Mouse (Mus musculus): Measurements from ENCODE around the gene Det1.

Det1 gene

DNA sequence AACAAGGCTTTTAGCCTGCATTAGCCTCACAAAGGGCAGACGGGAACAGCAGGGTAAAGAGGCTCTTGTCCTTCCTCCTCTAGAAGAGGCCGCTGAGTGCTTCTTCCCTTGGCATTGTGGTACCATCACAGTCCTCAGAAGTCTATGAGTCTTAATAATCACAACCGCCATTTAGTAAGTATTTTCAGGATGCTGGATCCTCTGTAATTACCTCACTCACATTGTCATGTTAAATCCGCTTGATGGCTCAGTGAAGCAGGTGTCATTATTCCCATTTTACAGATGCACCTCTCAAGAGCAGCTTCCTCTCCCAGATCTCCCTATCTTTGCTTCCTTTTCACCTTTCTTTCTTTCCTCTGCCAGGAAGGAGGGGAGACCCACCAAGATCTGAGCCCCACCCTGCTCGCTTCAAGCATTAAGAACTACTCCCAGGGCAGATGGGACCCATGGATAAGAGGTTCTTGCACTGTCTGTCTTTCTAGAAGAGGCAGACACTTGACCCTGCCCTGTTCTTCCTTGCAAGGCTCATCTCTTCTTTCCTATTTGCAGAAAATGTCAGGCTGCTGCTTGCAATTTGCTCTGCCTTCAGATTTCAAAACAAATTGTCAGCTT lies 8.1 kb upstream of the Det1 start:
- intact Hi-C loops (cut with DNase I): no loop called here

DNA sequence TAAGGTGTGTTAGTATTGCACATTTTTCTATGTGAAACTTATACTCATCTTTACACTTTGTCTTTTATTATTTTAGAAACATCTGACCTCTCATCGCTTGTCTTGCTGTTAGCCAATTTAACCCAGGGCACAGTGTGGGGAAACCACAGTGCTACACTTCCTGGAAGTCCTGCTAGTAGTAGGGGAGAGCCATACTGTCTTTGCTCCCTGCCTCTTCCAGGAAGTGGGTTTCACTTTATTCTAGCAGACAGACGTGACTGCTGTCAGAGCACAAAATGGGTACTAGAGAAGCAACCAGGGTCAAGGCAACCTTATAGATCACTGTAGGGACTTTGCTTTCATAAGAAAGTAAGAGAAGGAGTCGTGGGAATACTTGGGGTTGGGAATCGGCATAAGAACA lies 7.0 kb upstream of the Det1 start:
- intact Hi-C loops (cut with DNase I): no loop called here

GRCm38 (mm10) chr7:78846066-78846716 lies 872 bp downstream of the Det1 start:
- intact Hi-C loops (cut with DNase I): loop anchor here (2.0 to 5.0 kb wide), 2 partner anchors 41 to 51 kb away; no protein-coding TSS in a partner anchor

GRCm38 (mm10) chr7:78841601-78842000 lies 5.5 kb downstream of the Det1 start:
- intact Hi-C loops (cut with DNase I): no loop called here

DNA sequence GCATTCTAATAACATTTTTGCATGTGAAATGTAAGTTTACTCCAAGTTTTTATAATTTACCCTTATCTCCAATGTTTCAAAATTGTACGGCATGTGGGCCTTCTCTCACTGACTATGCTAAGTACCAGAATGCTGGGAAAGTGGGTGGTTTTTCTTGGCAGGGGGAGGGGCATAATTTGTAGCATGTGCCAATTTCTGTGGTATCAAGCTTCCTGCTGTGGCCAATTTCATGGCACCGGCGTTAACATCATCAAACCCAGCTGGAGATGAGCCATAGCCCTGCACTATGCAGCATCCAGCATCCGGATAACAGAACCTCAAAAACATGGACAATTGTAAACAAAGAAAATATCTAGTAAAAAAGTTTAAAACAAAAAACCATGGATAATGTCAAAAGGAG lies 9.8 kb downstream of the Det1 start:
- intact Hi-C loops (cut with DNase I): no loop called here

DNA sequence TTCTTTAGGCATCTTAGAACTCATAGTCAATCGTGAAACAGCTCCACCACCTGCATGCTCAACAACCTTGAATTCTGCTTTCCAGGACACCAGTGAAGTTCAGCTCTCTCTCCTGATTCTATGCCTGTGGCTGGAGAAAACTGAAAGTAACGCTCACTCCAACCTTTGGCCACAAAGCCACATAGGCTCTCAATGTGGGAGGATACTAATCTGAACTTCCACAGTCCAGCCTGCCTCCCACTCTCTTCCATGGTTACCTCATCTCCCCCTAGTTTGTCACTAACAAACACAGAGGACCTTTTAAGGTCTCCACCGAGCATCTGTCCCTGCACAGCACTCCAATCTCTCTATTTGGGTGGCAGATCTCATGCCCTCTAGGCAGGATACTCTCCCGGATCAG lies 11.4 kb downstream of the Det1 start:
- intact Hi-C loops (cut with DNase I): no loop called here

DNA sequence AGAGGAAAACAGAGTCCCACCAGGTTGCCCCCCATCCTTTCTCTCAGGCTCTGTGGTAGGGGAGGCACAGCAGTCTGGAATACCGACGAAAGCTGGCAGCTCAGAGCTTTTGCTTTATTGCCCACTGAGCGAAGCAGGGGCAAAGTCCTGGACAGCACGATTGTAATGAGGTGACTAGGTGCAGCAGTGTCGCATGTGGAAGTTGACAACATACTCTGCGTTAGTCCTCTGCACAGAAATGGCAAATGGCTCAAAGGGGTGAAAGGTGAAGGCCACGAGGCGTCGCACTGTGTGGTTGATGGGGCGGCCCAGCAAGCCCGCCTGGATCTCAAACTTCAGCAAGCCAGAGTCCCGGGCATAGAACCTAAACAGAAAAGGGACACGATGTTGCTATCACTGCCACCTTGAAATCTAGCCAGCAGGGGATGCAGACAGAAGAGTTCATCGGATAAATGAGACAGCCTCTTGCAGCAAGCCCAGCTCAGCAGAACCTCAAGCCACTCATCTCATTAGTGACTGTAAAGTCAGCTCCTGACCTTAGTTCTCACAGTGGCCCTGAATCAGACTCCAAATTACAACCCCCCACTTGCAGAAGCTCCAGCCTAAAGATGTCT lies 19.2 kb downstream of the Det1 start:
- intact Hi-C loops (cut with DNase I): no loop called here

DNA sequence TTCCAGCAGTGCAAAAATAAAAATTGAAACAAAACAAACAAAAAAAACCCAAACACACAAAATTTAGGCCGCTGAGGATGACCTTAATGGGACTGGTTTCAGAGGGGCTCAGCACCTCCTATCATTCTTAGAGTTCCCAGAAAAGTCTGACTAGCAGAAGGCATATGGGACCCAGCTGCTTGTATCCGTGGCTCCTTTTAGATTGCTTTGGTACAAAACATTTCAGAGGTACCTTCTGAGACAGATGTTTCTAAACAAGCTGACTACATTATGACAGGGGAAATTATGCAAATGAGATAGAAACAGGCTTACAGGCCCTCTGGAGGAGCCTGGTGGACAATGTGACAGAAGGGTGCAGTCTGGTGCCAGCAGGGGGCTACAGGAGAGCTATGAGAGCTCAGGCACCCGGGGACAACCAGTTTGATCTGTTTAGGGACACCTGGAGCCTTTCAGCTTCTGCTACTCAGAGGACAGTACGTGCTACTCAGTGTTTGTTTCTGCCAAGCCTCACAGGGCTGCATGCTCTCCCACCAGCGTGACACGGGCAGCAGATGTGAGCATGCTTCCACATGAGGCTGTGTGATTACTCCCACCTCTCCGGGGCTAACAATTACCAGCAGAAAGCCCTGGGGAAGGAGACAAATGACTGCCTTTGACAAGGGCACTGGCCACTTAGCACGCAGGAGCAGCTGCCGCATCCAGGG lies 20.2 kb downstream of the Det1 start:
- intact Hi-C loops (cut with DNase I): no loop called here

GRCm38 (mm10) chr7:78818336-78818735 lies 28.7 kb downstream of the Det1 start:
- intact Hi-C loops (cut with DNase I): no loop called here

DNA sequence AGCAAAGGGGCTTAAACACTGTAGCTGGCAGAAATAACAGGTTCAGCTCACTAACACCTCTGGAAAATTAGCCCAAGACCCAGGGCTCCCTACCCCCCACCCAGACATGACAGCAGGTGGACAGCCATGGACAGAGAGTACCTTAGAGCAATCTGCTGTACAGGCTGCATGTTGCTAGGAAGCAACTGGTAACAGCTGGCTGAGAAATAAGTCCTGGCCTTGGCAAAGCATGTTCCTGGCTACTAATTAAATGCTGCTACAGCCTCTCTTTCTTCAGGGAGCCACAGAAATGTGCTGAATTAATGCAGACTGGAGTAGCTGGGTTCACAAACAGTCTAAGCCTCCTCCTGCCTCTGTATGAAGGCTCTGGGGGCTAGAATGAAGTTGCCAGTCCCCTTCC lies 32.3 kb downstream of the Det1 start:
- intact Hi-C loops (cut with DNase I): no loop called here

DNA sequence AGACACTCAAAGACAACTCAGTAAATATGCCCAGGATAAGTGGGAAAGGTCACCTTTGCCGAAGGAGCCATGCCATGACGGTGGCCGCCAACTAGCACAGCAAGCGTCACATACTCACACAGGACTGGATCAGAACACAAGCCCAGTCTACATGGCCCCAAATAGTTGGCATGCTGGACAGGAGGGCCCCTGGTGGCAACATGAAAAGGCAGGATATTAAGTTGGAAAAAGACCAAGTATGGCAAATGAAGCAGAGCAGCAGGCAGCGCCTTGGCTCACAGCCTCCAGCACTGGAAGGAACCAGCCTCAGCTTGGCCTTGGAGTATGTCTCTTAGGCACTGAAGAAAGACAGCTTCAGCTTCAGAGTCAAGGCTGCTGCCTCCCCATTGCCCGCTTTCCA lies 33.3 kb downstream of the Det1 start:
- intact Hi-C loops (cut with DNase I): no loop called here

DNA sequence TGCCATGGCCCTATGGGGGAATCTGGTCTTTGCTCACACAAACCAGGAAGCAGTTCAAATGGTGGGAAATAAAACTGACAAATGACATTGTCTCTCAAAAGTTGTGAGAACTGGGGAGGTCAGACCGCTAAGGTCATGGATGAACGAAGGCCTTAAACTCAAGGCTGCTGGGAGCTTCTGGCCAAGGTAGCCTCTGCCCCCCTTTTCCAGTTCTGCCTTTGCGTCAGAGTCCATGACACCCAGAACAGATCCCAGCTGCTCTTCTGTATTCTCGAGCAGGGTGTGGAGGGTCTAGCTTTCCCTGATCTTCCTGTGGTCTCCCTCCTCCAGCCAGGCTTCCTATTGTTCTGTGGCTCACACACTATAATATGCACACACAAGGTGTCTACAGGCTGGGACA lies 39.9 kb downstream of the Det1 start:
- intact Hi-C loops (cut with DNase I): no loop called here

- intact Hi-C loops (cut with DNase I): no loop called here
Measured at GRCm38 (mm10) chr7:78803841-78804240, 43.2 kb downstream of the Det1 start.

GRCm38 (mm10) chr7:78799730-78800496 lies 47.1 kb downstream of the Det1 start:
- intact Hi-C loops (cut with DNase I): loop anchor here (10.0 kb wide), 1 partner anchor 285 kb away; no protein-coding TSS in a partner anchor

GRCm38 (mm10) chr7:78797843-78798455 lies 49.1 kb downstream of the Det1 start:
- intact Hi-C loops (cut with DNase I): loop anchor here (10.0 kb wide), 1 partner anchor 287 kb away; no protein-coding TSS in a partner anchor

DNA sequence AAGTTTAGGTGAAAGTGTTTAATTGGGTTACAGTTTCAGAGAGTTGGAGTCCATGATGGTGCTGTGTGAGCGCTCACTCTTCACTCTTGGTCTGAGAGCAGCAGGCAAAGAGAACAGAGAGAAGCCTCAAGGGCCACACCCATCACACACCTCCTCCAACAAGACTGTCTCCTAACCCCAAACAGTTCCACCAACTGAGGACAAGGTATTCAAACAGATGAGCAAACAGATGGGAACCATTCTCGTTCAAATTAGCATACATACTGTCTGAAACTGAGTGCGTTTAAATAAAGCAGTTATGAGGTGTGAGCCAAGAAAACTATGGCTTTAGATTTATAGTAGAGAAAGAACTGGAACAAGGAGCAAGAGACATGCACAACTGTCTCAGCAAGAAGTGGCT lies 50.4 kb downstream of the Det1 start:
- intact Hi-C loops (cut with DNase I): loop anchor here (10.0 kb wide), 1 partner anchor 288 kb away; no protein-coding TSS in a partner anchor

DNA sequence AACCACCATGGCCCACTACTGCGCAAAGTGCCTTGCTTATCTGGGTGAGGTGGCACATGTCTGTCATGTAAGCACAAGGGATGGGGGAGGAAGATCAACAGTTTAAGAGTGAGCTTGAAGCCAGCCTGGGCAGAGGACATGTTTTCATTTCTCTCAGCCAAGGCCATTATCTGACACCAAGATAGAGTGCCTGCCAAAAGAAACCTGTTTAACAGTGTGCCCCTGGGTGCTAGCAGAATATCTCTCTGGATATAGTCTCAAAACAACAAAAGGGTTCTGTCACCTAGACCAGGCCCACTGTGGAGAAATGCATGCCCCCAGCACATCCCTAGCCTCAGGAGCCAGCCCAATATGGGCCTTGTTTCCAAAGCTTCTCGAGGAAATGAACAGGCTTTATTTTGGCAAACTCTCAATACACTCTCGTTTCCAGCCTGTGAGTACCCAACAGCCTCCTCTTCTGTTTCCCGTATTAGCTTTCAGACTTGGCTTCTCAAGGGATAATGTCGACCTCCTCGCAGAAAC lies 52.4 kb downstream of the Det1 start:
- intact Hi-C loops (cut with DNase I): loop anchor here (2.0 to 10.0 kb wide), 2 partner anchors 52 to 290 kb away; partner anchors contain the start of gene Det1

GRCm38 (mm10) chr7:78793895-78794570 lies 53.0 kb downstream of the Det1 start:
- intact Hi-C loops (cut with DNase I): loop anchor here (2.0 to 10.0 kb wide), 2 partner anchors 53 to 291 kb away; partner anchors contain the start of gene Det1

DNA sequence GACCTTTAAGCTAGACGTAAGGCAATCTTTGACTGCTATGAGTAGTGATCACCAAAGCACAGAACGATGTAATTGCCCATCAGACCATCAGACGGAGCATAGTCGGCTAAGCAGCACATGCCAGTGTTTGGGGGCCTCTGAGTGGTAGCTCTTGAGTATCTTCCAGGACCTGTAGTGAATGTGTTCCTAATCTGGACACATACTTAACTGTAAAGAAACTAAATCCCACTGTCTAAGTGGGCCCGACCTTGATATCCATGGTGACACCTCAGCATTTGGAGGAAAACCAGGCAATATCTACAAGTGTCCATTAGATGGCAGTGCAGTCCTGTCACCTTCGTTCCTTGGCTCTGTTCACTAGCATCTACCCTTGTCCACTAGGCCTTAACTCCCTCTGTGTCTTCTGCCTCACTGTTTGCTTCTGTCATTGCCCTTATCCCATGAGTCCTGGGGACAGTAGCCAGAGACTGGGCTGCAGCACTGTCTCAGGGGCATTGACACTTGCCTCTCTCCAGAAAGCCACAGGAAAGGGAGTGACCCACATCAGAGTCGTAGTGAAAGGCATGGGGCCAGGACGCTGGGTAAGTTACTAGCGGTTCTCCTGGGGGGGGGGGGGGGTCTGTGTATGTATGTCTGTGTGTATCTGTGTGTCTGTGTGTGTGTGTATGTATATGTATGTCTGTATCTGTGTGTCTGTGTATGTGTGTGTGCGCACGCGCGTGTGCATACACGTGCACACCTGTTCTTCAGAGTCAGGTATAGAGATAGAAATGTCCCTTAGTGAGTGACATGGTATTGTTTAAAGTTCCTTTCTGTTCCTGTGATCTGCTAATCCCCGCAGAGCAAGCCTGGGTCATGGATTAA lies 55.5 kb downstream of the Det1 start:
- intact Hi-C loops (cut with DNase I): loop anchor here (2.0 to 10.0 kb wide), 2 partner anchors 99 to 293 kb away; no protein-coding TSS in a partner anchor
